Mouse (Mus musculus) liver, postnatal 0 days (tissue): ENCODE results near the gene Mbd3. TPM values are rescaled to one million over a fixed set of nuclear protein-coding genes. Genes with fewer than 3 reads are reported as not detected.

Source experiments
- ATAC-seq: fragments of 200-750 bp; cut with Nextera tagmentation; 2 replicates; pipeline ENCODE4 v1.8.0; 2017; ENCODE audit warnings: mild to moderate bottlenecking, moderate library complexity
- DNase-seq: peaks from one replicate; pipeline ENCODE4 v3.0.0-alpha.2; 2016
- H3K27ac ChIP-seq: fragments of 300-500 bp; sonication (generic); 2 replicates; pipeline ENCODE4 v1.5.1; 2014; ENCODE audit warnings: antibody characterized with exemption, moderate library complexity, mild to moderate bottlenecking, low read depth
- H3K27me3 ChIP-seq: fragments of 300-500 bp; sonication (generic); 2 replicates; pipeline ENCODE4 v1.6.1; 2014; ENCODE audit warnings: low read length, control low read depth, mixed read lengths; ENCODE audit not compliant: insufficient read depth
- H3K36me3 ChIP-seq: fragments of 300-500 bp; sonication (generic); replicated peaks from 2 replicates; pipeline ENCODE4 v1.6.1; 2014; ENCODE audit warnings: mild to moderate bottlenecking, control low read depth, low read length, moderate library complexity, mixed read lengths; ENCODE audit not compliant: insufficient read depth
- H3K4me1 ChIP-seq: fragments of 300-500 bp; sonication (generic); 2 replicates; pipeline ENCODE4 v1.6.1; 2014; ENCODE audit warnings: antibody characterized with exemption, mild to moderate bottlenecking, control low read depth; ENCODE audit not compliant: insufficient read depth
- H3K4me2 ChIP-seq: fragments of 300-500 bp; sonication (generic); 2 replicates; pipeline ENCODE4 v1.6.1; 2014; ENCODE audit warnings: low read depth, mild to moderate bottlenecking, low read length, moderate library complexity, mixed read lengths
- H3K4me3 ChIP-seq: fragments of 300-500 bp; sonication (generic); 2 replicates; pipeline ENCODE4 v1.5.1; 2014; ENCODE audit warnings: low read depth, low read length
- H3K9ac ChIP-seq: fragments of 300-500 bp; sonication (generic); replicated peaks from 2 replicates; pipeline ENCODE4 v1.6.1; 2014; ENCODE audit warnings: mild to moderate bottlenecking, moderate library complexity
- H3K9me3 ChIP-seq: fragments of 300-500 bp; sonication (generic); 2 replicates; pipeline ENCODE4 v1.6.1; 2016; ENCODE audit warnings: mild to moderate bottlenecking, control low read depth, low read length, mixed read lengths
- CTCF ChIP-seq: sonication (generic); IDR thresholded peaks from 2 replicates; pipeline ENCODE4 v1.5.1; 2016; ENCODE audit warnings: antibody characterized with exemption, low read depth
- EP300 ChIP-seq: IDR thresholded peaks from 2 replicates; pipeline ENCODE4 v1.6.1; 2016; ENCODE audit warnings: antibody characterized with exemption, low read depth, mild to moderate bottlenecking
- WGBS: fragments of 180-500 bp; shearing (Covaris S2); extraction: QIAGEN DNeasy Blood & Tissue Kit; methylation state at CpG from one replicate; pipeline ENCODE4 v1.1.7; 2014; ENCODE audit not compliant: insufficient replicate concordance; 5-methylcytosine and 5-hydroxymethylcytosine counted together
- microRNA-seq: library from miRNA; unstranded; fragments of <30 nt; microRNA quantifications from one replicate; pipeline ENCODE4, GENCODE M21; 2016
- polyA plus RNA-seq: library from polyadenylated mRNA; unstranded; fragments of >200 nt; fragmentation: Nextera tagmentation; extraction: Ambion mirVana; gene quantifications from 2 replicates; pipeline ENCODE4 v1.2.1, GENCODE M21; 2015

The Mbd3 gene
- polyA plus RNA-seq, 1 experiment from 2014 or later = 33.4 TPM

GRCm38 (mm10) chr10:80344131-80344661, 55.2 kb downstream of the Mbd3 start:
- H3K4me3 ChIP-seq = peak overlapping the region; percentile 36
- WGBS = 23% methylated on average over 9 of the region's 9 CpGs

GRCm38 (mm10) chr10:80343425-80343895, 55.9 kb downstream of the Mbd3 start:
- Histone ChIP-seq H3K9ac (peak overlapping the region; percentile 19; the same call in 1 of the 2 replicates), H3K27me3 (peaks cover 55% of the 10 kb centered on the region), H3K36me3 (no peaks in the 10 kb centered on the region), H3K9me3 (no peaks in the 10 kb centered on the region), H3K4me1 (peaks cover 66% of the 10 kb centered on the region), H3K4me2 (peak overlapping the region; percentile 76), H3K4me3 (peak overlapping the region; percentile 36), H3K27ac (peak overlapping the region; percentile 91)
- WGBS = 26% methylated on average over 11 of the region's 13 CpGs
- TF ChIP-seq EP300 (no peak), CTCF (no peak)
- no peak for DNase-seq
- ATAC-seq = 0 out of 2 replicates have a peak, but pooled peaks have one; percentile 4

More at GRCm38 (mm10) chr10:80344131-80344661, 55.2 kb downstream of the Mbd3 start:
- TF ChIP-seq EP300 (peak; percentile 70), CTCF (no peak)
- peak overlapping the region; percentile 76 for H3K4me2 ChIP-seq
- peak; percentile 83 for DNase-seq
- H3K4me1 ChIP-seq = peaks cover 68% of the 10 kb centered on the region
- H3K9me3 ChIP-seq = no peaks in the 10 kb centered on the region
- H3K36me3 ChIP-seq = no peaks in the 10 kb centered on the region
- H3K27ac ChIP-seq = peak overlapping the region; percentile 91
- H3K27me3 ChIP-seq = peaks cover 62% of the 10 kb centered on the region
- ATAC-seq = peak; percentile 71
- H3K9ac ChIP-seq = peak overlapping the region; percentile 60

GRCm38 (mm10) chr10:80342749-80343424, 56.5 kb downstream of the Mbd3 start:
- Histone ChIP-seq H3K27me3 (peaks cover 49% of the 10 kb centered on the region), H3K4me3 (peak overlapping the region; percentile 36)

More at GRCm38 (mm10) chr10:80342749-80343424, 56.5 kb downstream of the Mbd3 start:
- H3K9ac ChIP-seq = 0 out of 2 replicates have a peak overlapping the region, but pooled peaks have one; percentile 19
- H3K4me2 ChIP-seq = peak overlapping the region; percentile 76
- H3K4me1 ChIP-seq = peaks cover 60% of the 10 kb centered on the region
- DNase-seq = peak; percentile 73
- WGBS = under 1% methylated on average over 31 of the region's 33 CpGs
- no peaks in the 10 kb centered on the region for H3K9me3 ChIP-seq
- H3K27ac ChIP-seq = peak overlapping the region; percentile 91; the same call in 1 of the 2 replicates
- peak; percentile 42 for ATAC-seq
- no peaks in the 10 kb centered on the region for H3K36me3 ChIP-seq
- TF ChIP-seq CTCF = no peak
- no peak for TF ChIP-seq EP300

Small RNAs within 50 kb of the gene (microRNA-seq; reads per million reads assigned to microRNA genes)
- not detected for gene Gm22721

Other genes starting within 250 kb of the Mbd3 start
- gene Cirbp, start 233.6 kb downstream of the Mbd3 start, polyA plus RNA-seq = 87.0 and 93.3 TPM in 2 replicates
- 6.7 and 6.8 TPM in 2 replicates for gene 1600002K03Rik, start 226.6 kb downstream of the Mbd3 start, polyA plus RNA-seq
- gene Efna2, start 220.1 kb downstream of the Mbd3 start, polyA plus RNA-seq = 0.15 and 0.18 TPM in 2 replicates
- 9.8 and 13.3 TPM in 2 replicates for gene Mum1, start 173.1 kb downstream of the Mbd3 start, polyA plus RNA-seq
- gene Ndufs7, start 150.4 kb downstream of the Mbd3 start, polyA plus RNA-seq = 313 and 321 TPM in 2 replicates
- 93.9 and 101 TPM in 2 replicates for gene Gamt, start 138.5 kb downstream of the Mbd3 start, polyA plus RNA-seq
- 19.5 and 21.8 TPM in 2 replicates for gene Dazap1, start 138.1 kb downstream of the Mbd3 start, polyA plus RNA-seq
- gene Rps15, start 107.1 kb downstream of the Mbd3 start, polyA plus RNA-seq = 453 and 466 TPM in 2 replicates
- 0.05 and 0.20 TPM in 2 replicates for gene Apc2, start 103.6 kb downstream of the Mbd3 start, polyA plus RNA-seq
- 25.5 and 27.4 TPM in 2 replicates for gene 2310011J03Rik, start 79.0 kb downstream of the Mbd3 start, polyA plus RNA-seq
- 5.6 TPM in 2 replicates for gene Pcsk4, start 70.1 kb downstream of the Mbd3 start, polyA plus RNA-seq
- 167 and 174 TPM in 2 replicates for gene Reep6, start 69.6 kb downstream of the Mbd3 start, polyA plus RNA-seq
- 1.5 and 1.8 TPM in 2 replicates for gene Adamtsl5, start 51.1 kb downstream of the Mbd3 start, polyA plus RNA-seq
- gene Plk5, start 43.1 kb downstream of the Mbd3 start, polyA plus RNA-seq = 0.08 and 0.20 TPM in 2 replicates
- gene Mex3d, start 11.9 kb downstream of the Mbd3 start, polyA plus RNA-seq = 0.72 and 0.99 TPM in 2 replicates
- 753 and 771 TPM in 2 replicates for gene Uqcr11, start 7.3 kb upstream of the Mbd3 start, polyA plus RNA-seq
- 28.2 and 29.5 TPM in 2 replicates for gene Tcf3, start 34.1 kb upstream of the Mbd3 start, polyA plus RNA-seq
- not detected in 2 replicates for gene Onecut3, start 95.3 kb upstream of the Mbd3 start, polyA plus RNA-seq
- gene Atp8b3, start 139.6 kb upstream of the Mbd3 start, polyA plus RNA-seq = not detected in 2 replicates
- 7.4 and 8.1 TPM in 2 replicates for gene Rexo1, start 162.0 kb upstream of the Mbd3 start, polyA plus RNA-seq
- gene Klf16, start 177.8 kb upstream of the Mbd3 start, polyA plus RNA-seq = 6.1 and 6.5 TPM in 2 replicates
- 50.2 and 59.3 TPM in 2 replicates for gene Abhd17a, start 190.8 kb upstream of the Mbd3 start, polyA plus RNA-seq
- gene Scamp4, start 203.3 kb upstream of the Mbd3 start, polyA plus RNA-seq = 27.5 and 29.2 TPM in 2 replicates
- 2.1 and 2.6 TPM in 2 replicates for gene Adat3, start 203.3 kb upstream of the Mbd3 start, polyA plus RNA-seq
- 0.20 and 0.52 TPM in 2 replicates for gene Gm49322, start 206.5 kb upstream of the Mbd3 start, polyA plus RNA-seq
- gene Csnk1g2, start 223.3 kb upstream of the Mbd3 start, polyA plus RNA-seq = 41.4 and 45.8 TPM in 2 replicates